Mouse (Mus musculus): Measurements from ENCODE around the gene Spock3.

GRCm38 (mm10) chr8:63262516-63262915, 311.7 kb downstream of the Spock3 start:
- TF ChIP-seq POLR2A (IDR thresholded peaks at IDR 0.05; ENCODE audit: control insufficient read depth, extremely low read depth, insufficient read depth, low read length, poor library complexity) (no peak), CTCF (IDR thresholded peaks at IDR 0.05; ENCODE audit: borderline replicate concordance, control insufficient read depth, extremely low read depth, insufficient read depth, low read length, poor library complexity) (no peak)
